Mouse (Mus musculus) small intestine, adult 2 months (tissue): ENCODE measurements around the gene St6galnac3.

Experiments used
- CTCF ChIP-seq: fragments of 200-500 bp; IDR thresholded peaks from 2 replicates; pipeline ENCODE4 v1.5.1; 2012; ENCODE audit warnings: low read depth, mild to moderate bottlenecking, control low read depth, inconsistent platforms, low read length, moderate library complexity, mixed read lengths; ENCODE audit not compliant: insufficient replicate concordance, insufficient read length; ENCODE audit errors: extremely low read depth
- POLR2A ChIP-seq: fragments of 200-500 bp; IDR thresholded peaks from 2 replicates; pipeline ENCODE4 v1.6.1; 2012; ENCODE audit warnings: low read depth, mild to moderate bottlenecking, control low read depth, inconsistent platforms, low read length, moderate library complexity

DNA sequence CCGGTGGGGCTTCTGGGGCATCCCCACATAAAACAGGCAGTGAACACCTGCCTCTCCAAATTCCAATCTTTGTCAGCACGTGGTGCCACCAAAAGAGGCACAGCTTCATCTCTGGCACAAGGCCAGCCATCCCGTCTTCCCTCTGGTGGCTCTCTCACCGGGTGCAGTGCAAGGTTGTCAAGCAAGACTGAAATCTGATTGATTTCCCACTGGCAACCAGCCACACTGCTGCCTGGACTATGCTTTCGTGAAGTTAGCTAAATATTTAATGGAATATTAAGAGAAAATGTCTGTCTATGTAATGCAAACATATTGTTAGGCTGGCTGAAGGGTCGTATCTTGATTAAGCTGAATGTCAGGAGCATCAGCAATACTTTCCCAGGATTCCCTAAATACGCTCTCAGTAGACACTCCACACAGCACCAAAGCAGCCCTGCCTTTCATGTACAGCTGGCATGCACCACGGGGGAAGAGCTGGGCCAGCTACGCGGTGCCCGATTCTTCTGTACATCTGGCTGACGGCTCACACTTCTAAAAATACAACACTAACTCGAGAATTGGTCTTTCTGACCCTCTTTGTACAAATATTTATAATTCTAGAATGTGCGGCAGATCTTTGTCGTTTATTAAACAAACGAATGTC lies 442.7 kb downstream of the St6galnac3 start:
- no peak for TF ChIP-seq POLR2A
- TF ChIP-seq CTCF: no peak
